Comparison of ENCODE assay signal across 18 mouse cellular contexts in the genomic region with DNA sequence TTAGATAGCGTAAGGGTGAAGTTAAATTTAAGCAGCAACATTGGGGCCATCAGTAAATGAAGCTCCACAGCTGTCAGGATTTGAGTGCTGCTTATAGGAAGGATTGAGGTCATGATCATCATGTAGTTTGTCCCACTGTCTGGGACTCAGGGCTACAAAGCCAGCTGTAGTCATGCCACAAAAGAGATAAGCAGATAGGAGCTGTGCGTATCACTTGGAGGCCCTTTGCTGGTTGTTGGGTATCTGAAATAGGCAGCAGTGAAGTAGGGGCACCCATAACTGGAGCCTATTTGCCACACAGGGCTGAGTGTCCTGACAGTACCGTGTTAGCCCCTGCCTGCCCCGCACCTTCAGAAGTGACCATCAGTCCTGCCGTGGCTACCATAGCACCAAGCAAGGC. TPM values are rescaled to one million over a fixed set of nuclear protein-coding genes. Genes with fewer than 3 reads are reported as not detected.
DNase-seq lines count a peak whose midpoint lies in the region; ATAC-seq and TF ChIP-seq lines count a peak whose summit lies in the region.
"Had no signal": no experiment of that assay in that cellular context is flagged by ENCODE, and none has a peak within 500 bp of the region (broad histone marks: within the 10 kb centered on the region; RNA-seq: fewer than 3 reads in every experiment).

No protein-coding gene starts in this region.

- intact Hi-C loops in left cerebral cortex, adult 2 months (cut with DNase I) = no loop called here
- intact Hi-C loops in left cerebral cortex, postnatal 25 days (cut with DNase I) = no loop called here

- TF ChIP-seq POLR2A in cerebellum, adult 2 months (IDR thresholded peaks at IDR 0.05; ENCODE audit: borderline replicate concordance, insufficient read depth, low read length) = no peak

- 92% methylated on average over 5 of the region's 5 CpGs for WGBS in cerebellum, adult 2 months

- peaks cover 23% of the 10 kb centered on the region for H3K4me1 ChIP-seq in cerebellum, adult 2 months (ENCODE audit: control insufficient read depth, insufficient read depth, low read length)
- H3K4me1 ChIP-seq: embryonic facial prominence, embryonic 12.5 days; forebrain, embryonic 13.5 days; limb, embryonic 10.5 days; lung, embryonic 15.5 days had no signal

- peak overlapping the region; percentile 53 for H3K27ac ChIP-seq in cerebellum, adult 2 months (ENCODE audit: insufficient read depth, low read length)
- peak overlapping the region; percentile 72 for H3K27ac ChIP-seq in left cerebral cortex, adult 2 months
- H3K27ac ChIP-seq: embryonic facial prominence, embryonic 12.5 days; forebrain, embryonic 13.5 days; limb, embryonic 10.5 days; lung, embryonic 15.5 days had no signal

- H3K4me3 ChIP-seq in cerebellum, adult 2 months (replicated peaks; ENCODE audit: insufficient read depth, low read depth, low read length) = no peak overlapping the region
- no peak overlapping the region for H3K4me3 ChIP-seq in left cerebral cortex, adult 2 months
- H3K4me3 ChIP-seq: embryonic facial prominence, embryonic 12.5 days; forebrain, embryonic 13.5 days; limb, embryonic 10.5 days; lung, embryonic 15.5 days had no signal

- ATAC-seq in megakaryocyte progenitor cell, adult 5-6 weeks (replicated peaks; ENCODE audit: poor library complexity) = peak; percentile 81
- ATAC-seq: forebrain, embryonic 13.5 days had no signal

- no peaks in the 10 kb centered on the region for H3K27me3 ChIP-seq in cerebellum, adult 2 months (ENCODE audit: control insufficient read depth, insufficient read depth, low read length)
- H3K27me3 ChIP-seq: CH12.LX; embryonic facial prominence, embryonic 12.5 days; forebrain, embryonic 13.5 days; lung, embryonic 15.5 days had no signal

- TF ChIP-seq CTCF in cerebellum, adult 2 months (IDR thresholded peaks at IDR 0.05; ENCODE audit: borderline replicate concordance, insufficient read depth, low read depth, low read length) = no peak
- no peak for TF ChIP-seq CTCF in left cerebral cortex, adult 2 months (IDR thresholded peaks at IDR 0.05)

- no peak for DNase-seq in cerebellum, adult 2 months
- DNase-seq in cerebellum, adult 9-10 months = no peak
- DNase-seq in left cerebral cortex, adult 2 months (ENCODE audit: extremely low spot score in 1 of 2, low spot score in 2 of 2) = no peak
- DNase-seq in left cerebral cortex, postnatal 25 days (ENCODE audit: low spot score in 2 of 2) = no peak
- DNase-seq in liver = peak; percentile 60
- no peak for DNase-seq in urinary bladder, postnatal 36 days (ENCODE audit: low spot score in 2 of 2)
- DNase-seq in heart, adult 9 months (ENCODE audit: low spot score in 2 of 2) = no peak
- DNase-seq: gastrocnemius, postnatal 25 days; kidney, postnatal 10 days had no signal

RNA-seq across cellular contexts. Expression of a gene that starts 29.6 kb away (rescaled TPM):
- polyA plus RNA-seq in cerebellum, adult 2 months (2012; rRNA removed) = 321 and 324 TPM in 2 replicates
- 100 to 1,000 TPM; 244 to 245 TPM for total RNA-seq in left cerebral cortex, adult 2 months (2021)
- 100 to 1,000 TPM; 205 to 212 TPM for total RNA-seq in left cerebral cortex, postnatal 25 days (2021)
- 92.1 and 94.9 TPM in 2 replicates for total RNA-seq in megakaryocyte progenitor cell, adult 5-6 weeks (2015)
- total RNA-seq in megakaryocyte progenitor cell, adult 5-6 weeks (2017) = 50.0 and 52.1 TPM in 2 replicates

RNA-seq across cellular contexts. Expression of a gene that starts 37.0 kb away (rescaled TPM):
- polyA plus RNA-seq in cerebellum, adult 2 months (2012; rRNA removed) = not detected in 2 replicates
- total RNA-seq in left cerebral cortex, adult 2 months (2021) = not detected
- not detected for total RNA-seq in left cerebral cortex, postnatal 25 days (2021)
- not detected in 2 replicates for total RNA-seq in megakaryocyte progenitor cell, adult 5-6 weeks (2015)
- not detected in 2 replicates for total RNA-seq in megakaryocyte progenitor cell, adult 5-6 weeks (2017)
- total RNA-seq: gastrocnemius, postnatal 25 days; layer of hippocampus, postnatal 25 days had no signal
- polyA plus RNA-seq: embryonic facial prominence, embryonic 12.5 days; forebrain, embryonic 13.5 days; midbrain, embryonic 11.5 days had no signal

RNA-seq across cellular contexts. Expression of a gene that starts 48.7 kb away (rescaled TPM):
- polyA plus RNA-seq in cerebellum, adult 2 months (2012; rRNA removed) = not detected in 2 replicates
- total RNA-seq in left cerebral cortex, adult 2 months (2021) = not detected
- total RNA-seq in left cerebral cortex, postnatal 25 days (2021) = not detected
- total RNA-seq in megakaryocyte progenitor cell, adult 5-6 weeks (2015) = not detected in 2 replicates
- total RNA-seq in megakaryocyte progenitor cell, adult 5-6 weeks (2017) = not detected in 2 replicates
- total RNA-seq: CH12.LX; gastrocnemius, postnatal 25 days; layer of hippocampus, postnatal 25 days had no signal
- polyA plus RNA-seq: embryonic facial prominence, embryonic 12.5 days; forebrain, embryonic 13.5 days; heart, embryonic 16.5 days; limb, embryonic 10.5 days; lung, embryonic 15.5 days; midbrain, embryonic 11.5 days had no signal
